Mouse (Mus musculus) CD4-positive helper T cell, adult 2 months (primary cell): ENCODE data around the gene Klhl10.

Experiments used
- DNase-seq: peaks from one replicate; pipeline ENCODE4 v3.0.0-alpha.2; 2012; ENCODE audit warnings: low read depth, missing footprints, low spot score

Gene Klhl10

GRCm38 (mm10) chr11:100462699-100463098, 21.0 kb downstream of the Klhl10 start:
- no peak for DNase-seq

DNA sequence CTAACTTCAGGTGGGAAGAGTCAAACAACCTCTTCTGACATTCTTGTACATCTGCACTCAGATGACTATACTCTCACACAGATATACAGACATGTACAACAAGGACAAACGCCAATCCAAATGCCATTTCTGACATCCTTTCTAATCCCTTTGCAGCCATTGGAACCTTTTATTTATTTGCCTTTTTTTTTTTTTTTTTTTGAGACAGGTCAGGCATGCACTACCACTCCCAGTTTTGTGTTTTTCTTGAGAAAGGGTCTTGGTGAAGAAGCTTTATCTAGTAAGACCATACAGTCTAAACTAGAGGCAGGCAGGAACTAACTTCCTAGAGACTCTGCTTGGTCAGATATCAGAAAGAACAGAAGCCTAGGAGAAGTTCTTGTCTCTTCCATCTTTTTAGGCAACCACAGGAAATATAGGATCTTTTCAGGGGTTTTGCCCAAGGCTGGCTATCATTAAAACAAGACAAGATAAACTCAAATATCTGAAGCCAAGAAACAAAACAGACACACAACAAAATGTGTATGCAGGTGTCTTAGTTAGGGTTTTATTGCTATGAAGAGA, 23.6 kb downstream of the Klhl10 start:
- no peak for DNase-seq

DNA sequence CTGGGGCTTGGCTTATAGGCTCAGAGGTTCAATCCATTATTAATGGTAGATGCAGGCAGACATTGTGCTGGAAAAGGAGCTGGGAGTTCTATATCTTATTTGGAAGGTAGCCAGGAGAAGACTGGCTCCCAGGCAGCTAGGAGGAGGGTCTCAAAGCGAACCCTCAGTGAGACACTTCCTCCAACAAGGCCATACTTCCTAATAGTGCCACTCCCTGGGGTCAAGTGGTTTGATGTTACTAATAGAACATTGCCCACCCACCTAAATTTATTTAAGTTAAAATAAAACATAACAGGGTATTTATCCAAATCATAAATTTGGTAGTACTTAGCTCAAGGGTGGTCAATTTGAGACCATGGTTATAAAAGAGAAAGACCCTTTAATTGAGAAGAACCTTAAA, 24.1 kb downstream of the Klhl10 start:
- no peak for DNase-seq

- no peak for DNase-seq
Measured at GRCm38 (mm10) chr11:100471352-100472196, 29.9 kb downstream of the Klhl10 start.

DNA sequence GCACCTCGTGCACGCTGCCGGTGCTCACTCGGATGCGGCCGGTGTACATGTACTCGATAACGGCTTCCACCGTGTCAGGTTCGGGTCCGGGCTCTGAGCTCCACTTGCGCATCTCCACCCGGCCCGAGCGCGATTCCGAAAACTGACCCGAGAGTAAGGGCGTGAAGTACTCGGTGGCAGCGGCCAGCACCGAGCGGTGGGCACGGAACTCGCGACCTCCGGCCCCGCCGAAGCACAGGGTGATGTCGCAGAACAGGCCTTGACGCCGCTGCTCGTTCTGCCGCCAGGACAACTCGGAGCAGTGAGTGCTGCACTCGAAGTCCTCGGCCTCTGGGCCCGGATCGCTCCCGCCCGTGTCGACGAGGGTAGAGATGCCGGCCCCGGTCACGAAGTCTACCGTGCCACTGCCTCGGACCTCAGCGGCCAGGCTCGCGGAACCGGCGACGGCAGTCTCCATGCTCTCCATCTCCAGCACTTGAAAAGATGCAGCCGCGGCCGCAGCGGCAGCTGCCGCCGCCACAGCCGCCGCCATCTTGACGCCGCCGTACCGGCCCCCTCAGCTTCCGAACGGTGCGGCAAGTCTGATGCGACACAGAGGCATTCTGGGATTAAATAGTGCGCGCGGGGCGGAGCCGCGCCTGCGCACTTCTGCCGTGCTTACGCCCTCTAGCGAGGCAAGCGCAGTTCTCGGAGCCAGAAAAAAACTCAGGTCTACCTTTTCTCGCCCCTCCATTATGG, 30.6 kb downstream of the Klhl10 start, which contains the start of gene Klhl11:
Gene Klhl11 (minus strand): TSS at position 545 of the 738 bp plus-strand sequence.
- DNase-seq, result peak; percentile 96

- no peak for DNase-seq
Measured at GRCm38 (mm10) chr11:100472935-100473295, 31.2 kb downstream of the Klhl10 start.

GRCm38 (mm10) chr11:100476281-100476680, 34.6 kb downstream of the Klhl10 start:
- no peak for DNase-seq

- no peak for DNase-seq
Measured at GRCm38 (mm10) chr11:100479152-100479551, 37.4 kb downstream of the Klhl10 start.

- DNase-seq, result no peak
Measured at GRCm38 (mm10) chr11:100484461-100484860, 42.7 kb downstream of the Klhl10 start.

GRCm38 (mm10) chr11:100485801-100486538, 44.3 kb downstream of the Klhl10 start:
- DNase-seq, result peak; percentile 59

DNA sequence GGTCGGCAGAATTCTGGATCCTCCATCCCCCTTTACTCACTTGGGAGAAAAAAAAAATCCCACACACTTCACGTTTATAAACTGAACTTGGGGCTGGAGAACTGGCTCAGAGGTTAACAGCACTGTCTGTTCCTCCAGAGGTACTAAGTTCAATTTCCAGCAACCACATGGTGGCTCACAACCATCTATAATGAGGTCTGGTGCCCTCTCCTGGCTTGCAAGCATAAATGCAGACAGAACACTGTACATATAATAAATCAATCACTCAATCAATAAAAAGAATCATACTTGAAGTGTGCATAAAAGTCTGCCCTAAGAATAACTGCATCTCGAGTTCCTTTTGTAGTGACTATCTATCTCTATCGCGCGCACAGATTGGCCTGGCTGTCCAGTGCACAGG, 49.2 kb downstream of the Klhl10 start:
- DNase-seq, result peak; percentile 24

DNA sequence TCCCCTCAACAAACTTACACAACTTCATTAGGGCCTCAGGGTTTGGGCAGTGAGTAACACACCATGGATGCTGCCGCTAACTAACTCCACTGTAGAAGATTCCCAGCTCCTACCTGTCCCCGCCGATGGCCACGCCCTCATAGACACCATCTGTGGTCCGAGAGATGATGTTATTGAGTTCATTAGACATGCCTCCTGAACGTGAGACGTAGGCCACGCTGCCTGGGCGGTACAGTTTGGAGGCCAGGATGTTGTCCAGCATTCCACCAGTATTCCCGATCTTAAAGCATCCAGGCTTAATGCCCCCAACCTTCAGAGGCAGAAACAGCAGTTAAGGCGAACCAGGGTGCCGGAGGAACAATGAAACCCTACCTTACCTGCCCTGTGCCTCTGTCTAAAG, 52.1 kb downstream of the Klhl10 start:
- DNase-seq, result peak; percentile 14

DNA sequence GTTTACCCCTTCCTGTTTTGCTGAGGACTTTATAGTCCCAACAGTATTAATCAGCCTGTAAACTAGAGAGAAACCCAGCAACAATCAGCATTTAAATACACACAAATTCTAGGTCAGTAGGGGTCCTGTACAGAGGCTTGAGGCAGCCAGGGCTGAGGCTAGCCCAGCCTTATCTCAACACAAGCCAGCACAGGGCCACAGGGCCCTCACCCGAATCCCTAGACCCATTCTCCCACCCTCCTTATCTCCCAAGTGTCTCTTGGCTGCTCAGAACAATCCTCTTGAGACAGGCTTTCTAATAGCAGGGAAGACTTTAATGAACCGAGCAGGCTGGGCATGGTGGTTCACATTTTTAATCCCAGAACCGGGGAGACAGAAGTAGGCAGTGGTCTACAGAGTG, 58.5 kb downstream of the Klhl10 start:
- no peak for DNase-seq

DNA sequence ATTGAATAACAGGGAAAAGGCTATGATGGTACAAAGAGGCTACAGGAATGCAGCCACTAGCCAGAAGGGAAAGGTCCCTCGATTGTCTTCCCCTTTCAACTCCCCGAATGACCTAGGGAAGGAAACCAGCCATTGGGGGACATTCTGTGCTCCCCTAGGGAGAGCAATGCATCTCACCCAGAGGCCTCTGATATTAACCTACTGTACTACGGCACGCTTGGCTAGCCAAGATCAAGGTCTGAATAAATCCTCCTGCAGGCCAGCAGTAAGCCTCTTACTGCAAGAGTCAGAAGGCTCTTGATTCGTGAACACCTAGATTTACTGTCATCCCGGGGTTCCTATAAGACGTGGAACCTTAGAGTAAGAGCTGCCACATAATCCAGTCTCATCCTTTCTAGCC, 58.9 kb downstream of the Klhl10 start:
- DNase-seq, result no peak

DNA sequence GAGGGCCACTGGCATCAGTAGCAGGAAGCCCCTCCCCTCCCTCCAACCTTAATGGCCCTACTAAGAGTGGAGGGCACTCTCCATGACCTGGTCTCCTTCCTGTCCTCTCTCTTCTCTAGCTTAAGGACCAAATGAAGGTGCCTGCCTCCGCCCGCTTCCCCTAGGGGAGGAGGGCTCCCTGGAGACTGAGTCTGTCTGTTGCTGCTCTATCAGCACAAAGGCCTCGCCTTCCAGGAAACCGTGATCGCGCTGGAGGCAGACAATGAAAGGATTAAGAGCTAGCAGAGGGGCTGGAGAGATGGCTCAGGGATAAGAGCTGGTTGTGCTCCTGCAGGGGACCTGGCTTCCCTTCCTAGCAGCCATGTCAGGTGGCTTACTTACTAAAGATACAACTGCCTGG, 59.6 kb downstream of the Klhl10 start:
- DNase-seq, result no peak

DNA sequence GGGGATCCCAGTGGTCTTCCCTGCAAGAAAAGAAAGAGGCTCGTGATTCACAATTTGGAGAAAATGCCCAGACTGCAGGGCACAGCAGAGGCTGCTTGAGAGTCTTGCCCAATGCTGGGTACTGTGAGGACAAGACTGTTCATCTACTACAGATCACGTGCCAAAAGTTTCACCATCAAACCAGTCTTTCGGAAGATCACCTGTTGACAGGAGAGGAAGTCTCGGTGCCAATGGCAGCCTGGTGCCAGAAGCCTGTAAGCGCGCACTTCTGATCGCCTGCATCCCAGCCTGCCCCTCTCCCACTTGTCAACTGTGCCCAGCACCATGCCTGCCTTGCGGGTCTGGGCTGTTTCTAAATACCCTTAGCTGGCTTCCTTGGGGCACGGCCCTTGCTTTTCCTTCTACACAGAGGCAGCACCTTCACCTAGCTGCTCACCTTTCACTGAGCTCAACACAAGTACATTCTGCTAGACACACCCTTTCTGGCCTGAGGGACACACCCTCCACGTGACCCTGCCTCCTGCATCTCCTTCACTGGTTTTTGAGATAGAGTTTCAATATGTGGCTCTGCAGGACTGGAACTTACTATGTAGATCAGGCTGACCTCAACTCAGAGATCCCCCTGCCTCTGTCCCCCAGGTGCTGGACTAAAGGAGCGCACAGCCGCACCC, 63.4 kb downstream of the Klhl10 start:
- DNase-seq, result no peak

- no peak for DNase-seq
Measured at GRCm38 (mm10) chr11:100505997-100506396, 64.3 kb downstream of the Klhl10 start.
